Mouse (Mus musculus) olfactory bulb, adult 2 months (tissue): ENCODE measurements around the gene Zkscan3. TPM values are rescaled to one million over a fixed set of nuclear protein-coding genes. Genes with fewer than 3 reads are reported as not detected.
A peak's percentile ranks its signal among the peaks of the same experiment; 100 is the strongest.
"Not testable (repeated sequence)": the region's sequence is repeated elsewhere in the genome, so short reads cannot be mapped to it uniquely, and the experiment has no call there.

Experiments used
- H3K27ac ChIP-seq: fragments of 200-500 bp; 2 replicates; pipeline ENCODE4 v1.5.1; 2012; ENCODE audit warnings: low read depth, low read length; ENCODE audit not compliant: insufficient read depth
- H3K4me1 ChIP-seq: fragments of 200-500 bp; 2 replicates; pipeline ENCODE4 v1.6.1; 2012; ENCODE audit warnings: low read length; ENCODE audit not compliant: control insufficient read depth, insufficient read depth
- H3K4me3 ChIP-seq: fragments of 200-500 bp; 2 replicates; pipeline ENCODE4 v1.5.1; 2012; ENCODE audit warnings: mild to moderate bottlenecking, low read depth, low read length, moderate library complexity; ENCODE audit not compliant: insufficient read depth
- CTCF ChIP-seq: fragments of 200-500 bp; IDR thresholded peaks from 2 replicates; pipeline ENCODE4 v1.5.1; 2012; ENCODE audit warnings: low read depth, mild to moderate bottlenecking, low read length, moderate library complexity; ENCODE audit not compliant: insufficient read depth
- POLR2A ChIP-seq: fragments of 200-500 bp; IDR thresholded peaks from 2 replicates; pipeline ENCODE4 v1.6.1; 2012; ENCODE audit warnings: mild to moderate bottlenecking, low read depth, low read length, moderate library complexity; ENCODE audit not compliant: insufficient read depth
- WGBS: fragments of 180-500 bp; shearing (Covaris S2); methylation state at CpG from one replicate; pipeline ENCODE4 v1.1.7; 2018; 5-methylcytosine and 5-hydroxymethylcytosine counted together
- polyA plus RNA-seq: library from polyadenylated mRNA; stranded (reverse); fragments of >200 nt; gene quantifications from 2 replicates; pipeline ENCODE4 v1.2.4, GENCODE M21; 2012; ENCODE audit warnings: low replicate concordance; ENCODE audit not compliant: missing spikeins, insufficient read depth, insufficient read length

The Zkscan3 gene
- polyA plus RNA-seq, 1 experiment: not detected

- H3K4me1 ChIP-seq: peaks cover 2% of the 10 kb centered on the region; the same call in 1 of the 2 replicates
- H3K27ac ChIP-seq: no peak overlapping the region
- peak overlapping the region; percentile 75; the same call in 1 of the 2 replicates for H3K4me3 ChIP-seq
- WGBS: 0% methylated on average over 2 of the region's 2 CpGs
- TF ChIP-seq CTCF: no peak
- no peak for TF ChIP-seq POLR2A
Observed at GRCm38 (mm10) chr13:21402848-21403247, 293 bp upstream of the Zkscan3 start.

- H3K4me3 ChIP-seq: peak overlapping the region; percentile 75
Observed at GRCm38 (mm10) chr13:21401636-21402286, 794 bp downstream of the Zkscan3 start.

GRCm38 (mm10) chr13:21401166-21401565 is 1.4 kb downstream of the Zkscan3 start:
- TF ChIP-seq POLR2A (no peak), CTCF (no peak)
- 52% methylated on average over 3 of the region's 3 CpGs for WGBS
- Histone ChIP-seq H3K4me1 (peaks cover 2% of the 10 kb centered on the region; the same call in 1 of the 2 replicates), H3K27ac (no peak overlapping the region), H3K4me3 (no peak overlapping the region)

More at GRCm38 (mm10) chr13:21401636-21402286, 794 bp downstream of the Zkscan3 start:
- WGBS: 16% methylated on average over 12 of the region's 12 CpGs
- no peak for TF ChIP-seq CTCF
- TF ChIP-seq POLR2A: no peak
- Histone ChIP-seq H3K27ac (no peak overlapping the region; the same call in 1 of the 2 replicates), H3K4me1 (peaks cover 2% of the 10 kb centered on the region; the same call in 1 of the 2 replicates)

- TF ChIP-seq POLR2A (no peak), CTCF (no peak)
- 92% methylated on average over 2 of the region's 2 CpGs for WGBS
- H3K27ac ChIP-seq: no peak overlapping the region
- H3K4me3 ChIP-seq: no peak overlapping the region
- H3K4me1 ChIP-seq: peaks cover 2% of the 10 kb centered on the region; the same call in 1 of the 2 replicates
Observed at GRCm38 (mm10) chr13:21397486-21397885, 5.1 kb downstream of the Zkscan3 start.

- H3K4me1 ChIP-seq, H3K4me3 ChIP-seq, H3K27ac ChIP-seq: not testable (repeated sequence)
- WGBS: 92% methylated on average over 18 of the region's 18 CpGs
Observed at GRCm38 (mm10) chr13:21396048-21396447, 6.5 kb downstream of the Zkscan3 start.

- no peak overlapping the region for H3K4me3 ChIP-seq
- no peak for TF ChIP-seq POLR2A
- TF ChIP-seq CTCF: no peak
- H3K4me1 ChIP-seq: no peaks in the 10 kb centered on the region; the same call in 1 of the 2 replicates
- 94% methylated on average over 6 of the region's 6 CpGs for WGBS
- no peak overlapping the region for H3K27ac ChIP-seq
Observed at GRCm38 (mm10) chr13:21395623-21396022, 6.9 kb downstream of the Zkscan3 start.

- 92% methylated on average over 1 of the region's 1 CpGs for WGBS
- Histone ChIP-seq H3K27ac (no peak overlapping the region), H3K4me1 (no peaks in the 10 kb centered on the region; the same call in 1 of the 2 replicates), H3K4me3 (no peak overlapping the region)
- no peak for TF ChIP-seq CTCF
Observed at GRCm38 (mm10) chr13:21395211-21395610, 7.3 kb downstream of the Zkscan3 start.

- H3K27ac ChIP-seq: no peak overlapping the region
- TF ChIP-seq POLR2A (no peak), CTCF (no peak)
- no peaks in the 10 kb centered on the region for H3K4me1 ChIP-seq
- H3K4me3 ChIP-seq: no peak overlapping the region
- 91% methylated on average over 2 of the region's 2 CpGs for WGBS
Observed at GRCm38 (mm10) chr13:21377773-21378172, 24.8 kb downstream of the Zkscan3 start.

GRCm38 (mm10) chr13:21372700-21373099 is 29.9 kb downstream of the Zkscan3 start:
- 88% methylated on average over 2 of the region's 2 CpGs for WGBS
- no peak for TF ChIP-seq CTCF
- TF ChIP-seq POLR2A: no peak
- H3K4me1 ChIP-seq: no peaks in the 10 kb centered on the region

More at GRCm38 (mm10) chr13:21372700-21373099, 29.9 kb downstream of the Zkscan3 start:
- Histone ChIP-seq H3K4me3 (no peak overlapping the region), H3K27ac (no peak overlapping the region)
